Mouse (Mus musculus) lung, adult 2 months (tissue): ENCODE results near the gene Bst1. TPM values are rescaled to one million over a fixed set of nuclear protein-coding genes. Genes with fewer than 3 reads are reported as not detected.

Source experiments
- DNase-seq: peaks from one replicate; pipeline ENCODE4 v3.0.0; 2022
- H3K4me1 ChIP-seq: fragments of 200-500 bp; 2 replicates; pipeline ENCODE4 v1.6.1; 2011; ENCODE audit warnings: low read length; ENCODE audit not compliant: control insufficient read depth, insufficient read depth
- H3K4me3 ChIP-seq: fragments of 200-500 bp; replicated peaks from 2 replicates; pipeline ENCODE3; 2011; ENCODE audit warnings: low read depth, mild to moderate bottlenecking, control low read depth, low read length; ENCODE audit errors: extremely low read depth
- CTCF ChIP-seq: fragments of 200-500 bp; IDR thresholded peaks from 2 replicates; pipeline ENCODE4 v1.5.1; 2011; ENCODE audit warnings: mild to moderate bottlenecking, low read length, control low read depth; ENCODE audit not compliant: insufficient read depth
- POLR2A ChIP-seq: fragments of 200-500 bp; IDR thresholded peaks from 2 replicates; pipeline ENCODE4 v1.6.1; 2011; ENCODE audit warnings: low read depth, mild to moderate bottlenecking, control low read depth, low read length, borderline replicate concordance; ENCODE audit errors: extremely low read depth
- WGBS: fragments of 180-500 bp; shearing (Covaris S2); methylation state at CpG from one replicate; pipeline ENCODE4 v1.1.7; 2018; 5-methylcytosine and 5-hydroxymethylcytosine counted together
- polyA plus RNA-seq: library from polyadenylated mRNA; depleted of rRNA; stranded (reverse); fragments of >200 nt; gene quantifications from 2 replicates; pipeline ENCODE4 v1.2.3, GENCODE M21; 2012

Gene Bst1
- polyA plus RNA-seq, 1 experiment, result 8.4 TPM

- peaks cover 12% of the 10 kb centered on the region for H3K4me1 ChIP-seq
- TF ChIP-seq POLR2A (no peak), CTCF (no peak)
- H3K4me3 ChIP-seq, result no peak overlapping the region
- WGBS, result 90% methylated on average over 4 of the region's 4 CpGs
- DNase-seq, result no peak
Measured at GRCm38 (mm10) chr5:43786607-43787006, 32.1 kb upstream of the Bst1 start.

- H3K4me3 ChIP-seq, result no peak overlapping the region
- 25% methylated on average over 9 of the region's 9 CpGs for WGBS
- peaks cover 6% of the 10 kb centered on the region for H3K4me1 ChIP-seq
- TF ChIP-seq POLR2A, result no peak
- TF ChIP-seq CTCF, result no peak
- no peak for DNase-seq
Measured at GRCm38 (mm10) chr5:43787976-43788752, 30.5 kb upstream of the Bst1 start.

- no peak for TF ChIP-seq CTCF
- no peak for TF ChIP-seq POLR2A
- peaks cover 6% of the 10 kb centered on the region for H3K4me1 ChIP-seq
- no peak for DNase-seq
- no peak overlapping the region for H3K4me3 ChIP-seq
- whole genome bisulfite sequencing, result 84% methylated on average over 5 of the region's 5 CpGs
Measured at GRCm38 (mm10) chr5:43792354-43792753, 26.3 kb upstream of the Bst1 start.

- no peak overlapping the region for H3K4me3 ChIP-seq
- DNase-seq, result no peak
- WGBS, result 48% methylated on average over 5 of the region's 5 CpGs
- TF ChIP-seq POLR2A (no peak), CTCF (no peak)
- no peaks in the 10 kb centered on the region; the same call in 1 of the 2 replicates for H3K4me1 ChIP-seq
Measured at GRCm38 (mm10) chr5:43799530-43799929, 19.2 kb upstream of the Bst1 start.

GRCm38 (mm10) chr5:43800700-43801099 is 18.0 kb upstream of the Bst1 start:
- no peak for TF ChIP-seq POLR2A
- TF ChIP-seq CTCF, result no peak
- Histone ChIP-seq H3K4me3 (no peak overlapping the region), H3K4me1 (no peaks in the 10 kb centered on the region; the same call in 1 of the 2 replicates)
- DNase-seq, result no peak
- WGBS, result 75% methylated on average over 1 of the region's 1 CpGs

GRCm38 (mm10) chr5:43801253-43801652 is 17.4 kb upstream of the Bst1 start:
- TF ChIP-seq POLR2A (no peak), CTCF (no peak)
- Histone ChIP-seq H3K4me3 (no peak overlapping the region), H3K4me1 (no peaks in the 10 kb centered on the region; the same call in 1 of the 2 replicates)
- no peak for DNase-seq

- Histone ChIP-seq H3K4me3 (no peak overlapping the region), H3K4me1 (no peaks in the 10 kb centered on the region; the same call in 1 of the 2 replicates)
- TF ChIP-seq POLR2A (no peak), CTCF (no peak)
- no peak for DNase-seq
- WGBS, result 58% methylated on average over 4 of the region's 4 CpGs
Measured at GRCm38 (mm10) chr5:43801798-43802197, 16.9 kb upstream of the Bst1 start.

- H3K4me3 ChIP-seq, result no peak overlapping the region
- no peak for TF ChIP-seq POLR2A
- TF ChIP-seq CTCF, result no peak
- 61% methylated on average over 2 of the region's 2 CpGs for WGBS
- H3K4me1 ChIP-seq, result no peaks in the 10 kb centered on the region
- DNase-seq, result no peak
Measured at GRCm38 (mm10) chr5:43805401-43805800, 13.3 kb upstream of the Bst1 start.

- H3K4me1 ChIP-seq, result no peaks in the 10 kb centered on the region
- TF ChIP-seq CTCF (no peak), POLR2A (no peak)
- H3K4me3 ChIP-seq, result no peak overlapping the region
- 92% methylated on average over 7 of the region's 7 CpGs for WGBS
- DNase-seq, result no peak
Measured at GRCm38 (mm10) chr5:43806340-43806739, 12.3 kb upstream of the Bst1 start.

GRCm38 (mm10) chr5:43806914-43807313 is 11.8 kb upstream of the Bst1 start:
- H3K4me1 ChIP-seq, result no peaks in the 10 kb centered on the region
- TF ChIP-seq POLR2A (no peak), CTCF (no peak)
- WGBS, result 71% methylated on average over 4 of the region's 4 CpGs

More at GRCm38 (mm10) chr5:43806914-43807313, 11.8 kb upstream of the Bst1 start:
- no peak for DNase-seq
- H3K4me3 ChIP-seq, result no peak overlapping the region
